Mouse (Mus musculus) cortical plate, adult 2 months (tissue): ENCODE data around the gene Pcdh9. TPM values are rescaled to one million over a fixed set of nuclear protein-coding genes. Genes with fewer than 3 reads are reported as not detected.
A peak's percentile ranks its signal among the peaks of the same experiment; 100 is the strongest.

Experiments
- H3K27ac ChIP-seq: fragments of 200-500 bp; 2 replicates; pipeline ENCODE4 v1.5.1; 2012; ENCODE audit warnings: low read length, control low read depth, inconsistent platforms; ENCODE audit not compliant: insufficient read depth
- H3K4me1 ChIP-seq: fragments of 200-500 bp; 2 replicates; pipeline ENCODE4 v1.6.1; 2011; ENCODE audit warnings: low read length; ENCODE audit not compliant: control insufficient read depth, insufficient read depth
- H3K4me3 ChIP-seq: fragments of 200-500 bp; 2 replicates; pipeline ENCODE4 v1.5.1; 2011; ENCODE audit warnings: mild to moderate bottlenecking, low read length, control low read depth; ENCODE audit not compliant: insufficient read depth
- CTCF ChIP-seq: fragments of 200-500 bp; IDR thresholded peaks from 2 replicates; pipeline ENCODE4 v1.5.1; 2011; ENCODE audit warnings: mild to moderate bottlenecking, control low read depth, low read length; ENCODE audit not compliant: insufficient read depth; ENCODE audit errors: extremely low read depth
- POLR2A ChIP-seq: fragments of 200-500 bp; IDR thresholded peaks from 2 replicates; pipeline ENCODE4 v1.6.1; 2011; ENCODE audit warnings: mild to moderate bottlenecking, low read length, control low read depth; ENCODE audit not compliant: insufficient read depth; ENCODE audit errors: extremely low read depth
- polyA plus RNA-seq: library from polyadenylated mRNA; depleted of rRNA; stranded (reverse); fragments of >200 nt; gene quantifications from 2 replicates; pipeline ENCODE4 v1.2.3, GENCODE M21; 2012

Pcdh9 gene
- polyA plus RNA-seq, 1 experiment = 68.3 TPM

- TF ChIP-seq POLR2A (no peak), CTCF (no peak)
- H3K27ac ChIP-seq = no peak overlapping the region
- H3K4me3 ChIP-seq = no peak overlapping the region
- peaks cover 5% of the 10 kb centered on the region for H3K4me1 ChIP-seq
These were observed 820.3 kb downstream of the Pcdh9 start for GRCm38 (mm10) chr14:93070140-93070539.

DNA sequence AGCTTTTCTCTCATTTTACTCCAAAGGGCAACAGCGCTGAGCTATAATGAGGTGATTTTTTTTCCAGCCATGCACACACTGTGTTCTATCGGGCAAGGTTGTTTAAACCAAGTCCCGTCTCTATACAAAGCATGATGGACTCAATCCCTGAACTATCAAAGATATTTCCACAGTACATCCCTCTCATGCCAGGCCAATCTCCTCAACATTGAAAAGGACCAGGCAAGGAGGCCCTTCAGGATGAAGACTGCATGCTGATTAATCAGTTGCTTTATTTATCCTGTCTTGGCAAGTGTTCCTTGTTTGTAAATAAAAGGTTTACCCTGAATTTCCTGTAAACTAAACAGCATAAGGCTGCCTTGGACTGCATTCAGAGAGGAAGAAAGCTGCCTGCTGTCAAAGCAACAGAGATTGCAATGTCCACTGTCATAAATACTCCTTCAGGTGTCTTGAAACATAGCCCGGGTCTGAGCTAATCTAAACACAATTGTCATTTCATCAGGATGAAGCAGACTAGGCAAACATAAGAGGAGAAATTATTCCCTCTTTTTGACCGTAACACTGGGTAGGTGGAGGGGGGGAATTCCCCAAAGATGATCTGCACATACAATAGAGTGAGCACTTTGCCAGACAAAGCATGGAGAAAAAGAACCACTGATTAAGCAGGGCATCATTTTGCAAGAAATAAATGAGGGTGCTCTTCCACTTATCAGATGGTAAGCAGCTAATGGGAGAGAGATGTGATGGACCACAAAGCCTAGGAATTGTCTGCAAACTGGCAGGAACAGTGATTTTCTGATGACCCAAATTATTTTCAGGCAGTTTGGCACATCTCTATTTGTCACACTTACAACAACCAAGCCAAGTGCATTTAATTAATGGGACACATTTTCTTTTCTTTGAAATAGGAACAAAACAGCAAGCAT is 822.8 kb downstream of the Pcdh9 start:
- H3K4me3 ChIP-seq = no peak overlapping the region
- peak overlapping the region; percentile 56 for H3K27ac ChIP-seq
- TF ChIP-seq POLR2A = no peak
- TF ChIP-seq CTCF = no peak
- H3K4me1 ChIP-seq = peaks cover 4% of the 10 kb centered on the region

DNA sequence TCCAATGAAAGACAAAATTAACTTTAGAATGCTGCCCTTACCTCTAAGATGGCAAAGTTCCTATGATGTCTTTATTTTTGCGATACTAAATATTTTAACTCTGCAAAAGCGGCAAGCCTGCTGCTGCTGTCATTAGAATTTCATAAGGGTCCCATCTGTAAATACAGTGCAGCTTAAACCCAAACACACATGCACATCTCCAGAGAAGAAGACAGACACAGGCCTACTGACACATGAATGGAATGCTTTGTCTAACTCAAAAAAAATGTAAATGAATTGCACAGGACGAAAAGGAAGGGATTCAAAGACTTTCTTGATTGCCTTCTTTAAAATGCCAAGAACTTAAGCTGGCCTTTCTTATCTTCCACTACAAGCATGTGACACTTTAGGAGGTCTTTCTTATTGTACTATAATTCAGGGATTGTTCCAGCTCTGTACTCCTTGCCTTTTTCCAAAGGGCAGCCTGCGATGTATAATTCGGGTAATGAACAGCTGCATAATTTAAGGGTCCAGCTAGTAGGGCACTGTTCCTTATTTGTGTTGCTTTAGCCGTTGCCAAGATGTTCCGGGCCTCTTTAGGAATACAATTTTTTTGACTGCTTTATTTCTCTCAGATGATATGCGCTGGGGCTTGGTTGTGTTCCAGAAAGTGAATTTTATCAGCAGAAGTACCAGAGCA is 823.6 kb downstream of the Pcdh9 start:
- Histone ChIP-seq H3K27ac (peak overlapping the region; percentile 56; the same call in 1 of the 2 replicates), H3K4me1 (peaks cover 3% of the 10 kb centered on the region; the same call in 1 of the 2 replicates), H3K4me3 (no peak overlapping the region)
- TF ChIP-seq POLR2A (no peak), CTCF (no peak)

DNA sequence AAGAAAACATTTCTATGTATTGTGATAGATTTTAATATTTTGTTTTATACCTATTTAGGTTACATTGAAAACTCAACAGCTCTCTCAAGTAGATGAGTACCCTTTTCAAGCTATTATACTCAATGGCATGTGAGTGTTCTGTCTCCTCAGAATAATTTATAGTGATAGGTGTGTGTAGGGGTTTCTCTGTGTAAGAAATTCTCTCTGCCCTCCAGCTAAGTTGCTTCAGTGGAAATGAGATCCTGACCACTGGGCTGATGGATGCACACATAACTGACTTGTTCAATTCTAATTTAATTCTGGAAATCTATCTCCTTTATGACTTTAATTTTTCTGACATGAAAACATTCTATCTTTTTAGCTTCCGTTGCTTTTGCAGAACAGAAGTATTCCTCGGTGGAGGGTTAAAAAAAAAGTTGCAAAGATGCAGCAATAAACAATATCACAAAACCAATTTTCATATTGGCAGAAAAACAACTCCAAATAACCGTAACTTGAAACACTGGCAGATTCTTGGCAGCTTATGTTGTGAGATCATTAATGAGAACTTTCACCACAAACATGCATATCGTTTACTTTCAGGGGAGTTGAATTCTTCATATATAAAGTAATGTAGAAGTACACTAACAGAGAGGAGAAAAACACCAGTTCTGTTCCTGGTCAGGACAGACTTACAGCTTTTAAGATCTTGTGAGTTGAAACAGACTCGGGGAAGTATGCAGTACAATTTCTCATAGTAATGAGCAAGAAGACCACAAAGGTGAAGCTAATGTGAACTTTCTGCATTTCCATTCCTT is 828.5 kb downstream of the Pcdh9 start:
- Histone ChIP-seq H3K4me1 (no peaks in the 10 kb centered on the region; the same call in 1 of the 2 replicates), H3K27ac (no peak overlapping the region), H3K4me3 (no peak overlapping the region)
- TF ChIP-seq POLR2A (no peak), CTCF (no peak)

DNA sequence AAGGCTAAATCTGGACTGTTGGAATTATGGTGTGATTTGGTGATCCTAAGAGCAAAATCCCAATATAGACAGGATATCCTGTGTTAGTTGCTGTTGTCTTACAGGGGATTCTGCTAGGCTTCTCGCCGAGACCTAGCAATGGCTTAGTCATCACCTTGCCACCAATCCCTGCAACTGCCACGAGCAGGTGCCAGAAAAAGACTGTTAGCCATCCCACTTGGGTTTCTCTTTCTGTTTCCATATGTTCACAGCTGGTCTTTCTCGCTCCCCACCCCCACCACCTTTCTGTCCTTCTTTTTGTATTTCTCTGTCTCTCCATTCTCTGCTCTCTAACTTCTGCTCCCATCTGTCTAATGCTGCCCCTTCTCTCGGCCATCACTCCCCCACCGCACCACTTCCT is 831.7 kb downstream of the Pcdh9 start:
- TF ChIP-seq CTCF (no peak), POLR2A (no peak)
- Histone ChIP-seq H3K4me1 (no peaks in the 10 kb centered on the region; the same call in 1 of the 2 replicates), H3K27ac (no peak overlapping the region)

GRCm38 (mm10) chr14:93055997-93056396 is 834.5 kb downstream of the Pcdh9 start:
- TF ChIP-seq CTCF (no peak), POLR2A (no peak)
- Histone ChIP-seq H3K27ac (no peak overlapping the region), H3K4me1 (no peaks in the 10 kb centered on the region; the same call in 1 of the 2 replicates), H3K4me3 (no peak overlapping the region)

More for the DNA sequence above, 831.7 kb downstream of the Pcdh9 start:
- H3K4me3 ChIP-seq = no peak overlapping the region

DNA sequence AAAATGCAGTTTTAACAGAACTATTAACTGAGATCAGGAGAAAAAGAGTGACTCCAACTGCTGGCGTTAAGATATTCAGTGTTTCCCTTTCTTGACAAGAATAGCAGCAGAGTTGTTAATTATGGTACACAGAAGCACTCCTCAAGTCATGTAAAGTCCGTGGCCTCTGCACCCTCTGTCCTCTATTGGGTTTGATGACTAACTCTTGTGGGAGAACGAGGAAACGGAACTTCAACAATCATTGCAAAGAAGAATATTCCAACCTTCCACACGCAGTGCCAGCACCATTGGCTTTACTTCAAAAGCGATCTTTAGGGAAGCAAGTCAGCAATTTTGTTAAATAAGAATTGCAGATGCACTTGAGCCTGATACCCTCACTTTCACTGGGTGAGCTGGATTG is 849.9 kb downstream of the Pcdh9 start:
- H3K27ac ChIP-seq = no peak overlapping the region
- peaks cover 7% of the 10 kb centered on the region for H3K4me1 ChIP-seq
- no peak overlapping the region for H3K4me3 ChIP-seq
- TF ChIP-seq POLR2A (no peak), CTCF (no peak)

DNA sequence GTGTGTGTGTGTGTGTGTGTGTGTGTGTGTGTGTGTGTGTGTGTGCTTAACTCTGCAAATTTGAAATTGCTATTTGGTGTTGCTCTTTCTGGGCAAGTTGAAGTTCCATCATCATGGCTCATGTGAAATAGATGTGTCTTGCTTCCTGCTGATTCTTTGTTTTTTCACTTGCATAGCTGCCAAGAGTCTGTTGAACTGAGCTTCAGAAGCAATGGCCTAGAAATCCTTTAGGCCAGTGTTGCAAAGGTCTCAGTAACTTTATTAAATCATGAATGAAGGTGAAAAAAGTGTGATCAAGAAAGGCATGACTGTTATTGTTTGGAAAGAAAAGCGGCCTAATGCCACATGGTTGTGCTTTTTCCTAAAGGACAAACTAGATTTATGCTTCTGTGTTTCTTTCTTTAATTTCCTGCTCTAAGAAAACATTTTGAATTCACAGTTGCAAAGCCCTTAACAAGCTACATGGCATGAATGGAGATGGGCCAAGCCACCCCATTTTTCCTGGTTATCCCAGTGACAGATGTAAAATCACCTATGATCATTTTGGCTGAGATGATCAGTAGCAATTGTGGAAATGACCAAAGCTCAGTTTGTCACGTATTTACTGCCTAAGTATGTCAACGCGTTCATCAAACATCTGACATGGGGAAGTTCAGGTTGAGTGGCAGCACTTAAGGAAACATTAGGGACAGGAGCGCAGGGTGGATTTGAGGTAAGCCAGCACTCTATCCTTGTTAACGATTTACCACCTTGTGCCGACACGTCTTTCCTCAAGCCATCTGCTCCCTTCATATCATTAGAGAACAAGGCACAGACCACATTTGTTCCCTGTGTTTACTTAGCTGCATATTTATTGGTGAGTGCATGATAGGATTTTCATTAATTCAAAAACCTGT is 850.9 kb downstream of the Pcdh9 start:
- Histone ChIP-seq H3K4me1 (peaks cover 7% of the 10 kb centered on the region), H3K27ac (no peak overlapping the region), H3K4me3 (no peak overlapping the region)
- TF ChIP-seq CTCF = no peak
- no peak for TF ChIP-seq POLR2A
